Mouse (Mus musculus) heart, embryonic 11.5 days (tissue): Measurements from ENCODE around the gene Ciart. TPM values are rescaled to one million over a fixed set of nuclear protein-coding genes. Genes with fewer than 3 reads are reported as not detected.

Experiments used
- ATAC-seq: fragments of 200-750 bp; cut with Nextera tagmentation; replicated peaks from 2 replicates; pipeline ENCODE4 v1.8.0; 2017; ENCODE audit warnings: moderate library complexity; ENCODE audit not compliant: insufficient number of reproducible peaks, low FRiP score, low TSS enrichment
- H3K27ac ChIP-seq: fragments of 300-500 bp; sonication (generic); 2 replicates; pipeline ENCODE4 v1.5.1; 2014; ENCODE audit warnings: mild to moderate bottlenecking, low read depth, low read length
- H3K27me3 ChIP-seq: fragments of 300-500 bp; sonication (generic); 2 replicates; pipeline ENCODE4 v1.6.1; 2014; ENCODE audit warnings: mild to moderate bottlenecking, low read length, mixed read lengths; ENCODE audit not compliant: control insufficient read depth, insufficient read depth
- H3K36me3 ChIP-seq: fragments of 300-500 bp; sonication (generic); 2 replicates; pipeline ENCODE4 v1.6.1; 2014; ENCODE audit warnings: mild to moderate bottlenecking, low read length, moderate library complexity, mixed read lengths; ENCODE audit not compliant: control insufficient read depth, insufficient read depth
- H3K4me1 ChIP-seq: fragments of 300-500 bp; sonication (generic); 2 replicates; pipeline ENCODE4 v1.6.1; 2014; ENCODE audit warnings: low read length; ENCODE audit not compliant: control insufficient read depth, insufficient read depth
- H3K4me2 ChIP-seq: fragments of 300-500 bp; sonication (generic); 2 replicates; pipeline ENCODE4 v1.6.1; 2014; ENCODE audit warnings: mild to moderate bottlenecking, moderate library complexity
- H3K4me3 ChIP-seq: fragments of 300-500 bp; sonication (generic); 2 replicates; pipeline ENCODE4 v1.5.1; 2014; ENCODE audit warnings: low read depth, low read length
- H3K9ac ChIP-seq: fragments of 300-500 bp; sonication (generic); 2 replicates; pipeline ENCODE4 v1.6.1; 2014; ENCODE audit warnings: mild to moderate bottlenecking, low read depth, low read length, moderate library complexity
- H3K9me3 ChIP-seq: fragments of 300-500 bp; sonication (generic); replicated peaks from 2 replicates; pipeline ENCODE4 v1.6.1; 2016; ENCODE audit warnings: low read length; ENCODE audit not compliant: control insufficient read depth
- WGBS: fragments of 180-500 bp; shearing (Covaris S2); extraction: QIAGEN DNeasy Blood & Tissue Kit; methylation state at CpG from one replicate; pipeline ENCODE4 v1.1.7; 2014; ENCODE audit not compliant: insufficient replicate concordance; 5-methylcytosine and 5-hydroxymethylcytosine counted together
- polyA plus RNA-seq: library from polyadenylated mRNA; unstranded; fragments of >200 nt; fragmentation: Nextera tagmentation; extraction: Ambion mirVana; gene quantifications from 2 replicates; pipeline ENCODE4 v1.2.1, GENCODE M21; 2014

Gene Ciart
- polyA plus RNA-seq, 1 experiment from 2014 or later = 7.1 TPM

DNA sequence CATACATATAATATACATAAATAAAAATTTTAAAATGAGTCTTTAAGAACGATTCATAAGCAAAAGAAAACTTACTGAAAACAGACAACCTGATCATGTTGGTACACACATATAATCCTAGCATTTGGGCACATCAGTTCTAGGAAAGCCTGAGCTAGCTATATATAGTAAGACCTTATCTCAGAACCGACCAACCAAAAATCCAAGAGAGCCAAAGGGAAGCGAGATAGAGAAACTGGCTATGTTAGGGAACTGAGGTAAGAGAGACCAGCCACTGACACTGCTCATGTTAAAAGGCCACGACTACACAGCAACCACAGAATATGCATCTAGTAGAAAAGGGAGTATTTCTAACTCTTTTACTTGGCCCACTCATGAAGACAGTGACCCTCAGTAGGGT lies 31.4 kb downstream of the Ciart start:
- no peak overlapping the region for H3K4me3 ChIP-seq
- no peak overlapping the region for H3K27ac ChIP-seq

DNA sequence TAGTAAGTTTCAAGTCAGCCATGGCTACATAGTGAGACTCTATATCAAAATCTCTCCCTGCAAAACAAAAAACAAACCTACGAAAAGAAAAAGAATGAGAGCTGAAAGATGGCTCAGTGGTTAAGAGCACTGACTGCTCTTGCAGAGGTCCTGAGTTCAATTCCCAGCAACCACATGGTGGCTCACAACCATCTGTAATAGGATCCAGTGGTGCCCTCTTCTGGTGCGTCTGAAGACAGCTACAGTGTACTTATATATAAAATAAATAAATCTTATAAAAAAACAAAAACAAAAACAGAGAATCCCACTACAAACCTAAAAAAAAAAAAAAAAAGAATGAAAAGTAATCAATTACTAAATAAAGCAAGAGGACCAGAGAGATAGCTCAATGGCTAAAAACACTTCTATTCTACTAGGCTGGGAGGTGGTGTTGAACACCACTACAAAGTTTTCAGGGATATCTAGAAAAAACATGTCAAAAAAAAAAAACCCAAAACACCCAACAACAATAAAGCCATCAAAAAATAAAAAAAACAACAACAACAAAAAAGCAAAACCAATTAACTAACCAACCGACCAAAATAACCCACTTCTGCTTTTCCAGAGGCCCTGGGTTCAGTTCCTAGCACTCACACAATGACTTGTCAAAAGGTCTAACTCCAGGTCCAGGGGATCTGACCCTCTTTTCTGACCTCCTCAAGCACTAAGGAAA lies 39.4 kb downstream of the Ciart start:
- Histone ChIP-seq H3K4me1 (no peaks in the 10 kb centered on the region), H3K27me3 (no peaks in the 10 kb centered on the region), H3K27ac (no peak overlapping the region), H3K9me3 (no peaks in the 10 kb centered on the region), H3K4me2 (no peak overlapping the region), H3K4me3 (no peak overlapping the region), H3K9ac (no peak overlapping the region), H3K36me3 (peaks cover 49% of the 10 kb centered on the region)
- WGBS = 88% methylated on average over 3 of the region's 3 CpGs
- no peak for ATAC-seq

More for the DNA sequence above, 31.4 kb downstream of the Ciart start:
- 44% methylated on average over 4 of the region's 4 CpGs for WGBS
- Histone ChIP-seq H3K4me1 (peaks cover 11% of the 10 kb centered on the region; the same call in 1 of the 2 replicates), H3K36me3 (peaks cover 48% of the 10 kb centered on the region), H3K27me3 (no peaks in the 10 kb centered on the region), H3K9me3 (no peaks in the 10 kb centered on the region), H3K9ac (no peak overlapping the region), H3K4me2 (no peak overlapping the region)
- ATAC-seq = no peak; the same call in 1 of the 2 replicates

DNA sequence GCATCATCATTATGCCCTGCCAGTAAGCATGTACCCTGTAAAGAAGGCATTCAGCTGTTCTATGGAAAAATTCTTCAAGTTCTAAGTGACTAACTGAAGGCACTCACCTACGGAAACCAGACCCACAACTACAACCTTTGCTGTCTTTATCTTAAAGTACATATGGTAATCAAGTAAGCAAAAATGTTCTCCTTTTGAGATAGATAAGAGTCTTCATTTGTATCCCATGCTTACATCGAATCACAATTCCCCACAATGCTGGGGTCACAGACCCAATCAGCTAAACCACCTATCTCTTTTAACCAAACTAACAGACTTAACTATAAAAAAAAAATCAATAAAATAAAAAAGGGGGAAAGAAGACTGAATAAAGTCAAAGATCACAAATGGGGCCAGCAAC lies 42.8 kb downstream of the Ciart start:
- Histone ChIP-seq H3K27ac (no peak overlapping the region), H3K9me3 (no peaks in the 10 kb centered on the region), H3K4me2 (no peak overlapping the region), H3K9ac (no peak overlapping the region), H3K36me3 (peaks cover 40% of the 10 kb centered on the region), H3K4me3 (no peak overlapping the region), H3K4me1 (no peaks in the 10 kb centered on the region), H3K27me3 (no peaks in the 10 kb centered on the region)
- 81% methylated on average over 2 of the region's 2 CpGs for WGBS
- ATAC-seq = no peak

DNA sequence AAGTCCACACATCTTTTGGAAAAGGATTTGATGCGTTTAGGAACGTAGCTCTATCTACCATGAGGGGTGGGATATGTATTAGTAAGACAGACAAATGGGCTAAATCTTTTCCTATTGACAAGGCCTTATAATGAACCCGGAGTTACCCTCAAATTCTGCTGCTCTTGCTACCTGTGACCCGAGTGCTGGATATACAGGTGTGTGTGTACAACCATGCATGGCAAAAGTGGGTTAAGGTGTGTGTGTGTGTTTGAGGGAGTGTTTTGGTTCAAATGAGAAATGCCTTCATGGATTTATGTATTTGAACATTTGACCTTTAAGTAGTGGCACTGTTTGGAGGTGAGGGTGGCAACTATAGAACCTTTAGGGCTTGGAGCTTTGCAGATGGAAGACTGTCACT lies 53.0 kb downstream of the Ciart start:
- no peak overlapping the region for H3K4me3 ChIP-seq
- ATAC-seq = no peak
- H3K36me3 ChIP-seq = peaks cover 40% of the 10 kb centered on the region
- 94% methylated on average over 4 of the region's 4 CpGs for WGBS
- no peak overlapping the region for H3K27ac ChIP-seq
- H3K4me1 ChIP-seq = no peaks in the 10 kb centered on the region
- H3K27me3 ChIP-seq = no peaks in the 10 kb centered on the region
- H3K9me3 ChIP-seq = no peaks in the 10 kb centered on the region
- H3K9ac ChIP-seq = no peak overlapping the region
- no peak overlapping the region for H3K4me2 ChIP-seq

Other genes starting within 250 kb of the Ciart start
- 46.3 and 49.8 TPM in 2 replicates for gene Mcl1, start 223.5 kb downstream of the Ciart start, polyA plus RNA-seq
- gene Adamtsl4, start 194.3 kb downstream of the Ciart start, polyA plus RNA-seq = 3.5 and 5.1 TPM in 2 replicates
- 85.0 and 86.7 TPM in 2 replicates for gene Ecm1, start 142.7 kb downstream of the Ciart start, polyA plus RNA-seq
- gene Tars2, start 122.0 kb downstream of the Ciart start, polyA plus RNA-seq = 42.2 and 46.1 TPM in 2 replicates
- gene Rprd2, start 63.4 kb downstream of the Ciart start, polyA plus RNA-seq = 20.5 and 25.0 TPM in 2 replicates
- 40.5 and 40.6 TPM in 2 replicates for gene Prpf3, start 26.4 kb downstream of the Ciart start, polyA plus RNA-seq
- 386 and 410 TPM in 2 replicates for gene Mrps21, start 10.7 kb downstream of the Ciart start, polyA plus RNA-seq
- 29.3 and 29.5 TPM in 2 replicates for gene BC028528, start 9.8 kb upstream of the Ciart start, polyA plus RNA-seq
- gene Aph1a, start 11.7 kb upstream of the Ciart start, polyA plus RNA-seq = 25.9 and 42.4 TPM in 2 replicates
- gene Car14, start 22.4 kb upstream of the Ciart start, polyA plus RNA-seq = 39.0 and 39.1 TPM in 2 replicates
- gene Anp32e, start 47.0 kb upstream of the Ciart start, polyA plus RNA-seq = 71.0 and 88.5 TPM in 2 replicates
- 69.5 and 82.2 TPM in 2 replicates for gene Plekho1, start 113.8 kb upstream of the Ciart start, polyA plus RNA-seq
- 20.4 and 23.9 TPM in 2 replicates for gene Vps45, start 176.2 kb upstream of the Ciart start, polyA plus RNA-seq
- gene Otud7b, start 222.3 kb upstream of the Ciart start, polyA plus RNA-seq = 8.7 and 9.3 TPM in 2 replicates